In the genomic region with DNA sequence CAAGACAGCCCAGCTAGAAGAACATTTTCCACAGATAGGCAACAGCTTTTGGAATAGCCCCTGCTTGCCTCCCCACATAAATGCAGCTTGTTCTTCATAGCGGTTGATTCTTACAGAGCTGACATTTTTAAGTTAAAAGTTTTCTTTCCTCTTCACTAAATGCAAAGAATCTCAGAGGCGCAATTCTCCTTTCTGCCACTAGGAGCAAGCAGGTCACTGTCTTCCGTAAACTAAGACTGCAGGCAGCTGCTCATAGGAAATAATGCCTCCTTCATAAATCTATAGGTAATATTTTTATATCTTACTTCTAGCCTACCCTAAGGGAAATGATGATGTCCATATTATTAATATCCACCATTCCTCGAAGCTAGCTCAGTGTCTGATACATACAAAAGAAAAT, we compare ENCODE assay signal across 10 mouse cellular contexts. TPM values are rescaled to one million over a fixed set of nuclear protein-coding genes. Genes with fewer than 3 reads are reported as not detected.
A peak's percentile ranks its signal among the peaks of the same experiment; 100 is the strongest.
DNase-seq lines count a peak whose midpoint lies in the region; ATAC-seq and TF ChIP-seq lines count a peak whose summit lies in the region.
"Had no signal": no experiment of that assay in that cellular context is flagged by ENCODE, and none has a peak within 500 bp of the region (broad histone marks: within the 10 kb centered on the region; RNA-seq: fewer than 3 reads in every experiment).

No protein-coding gene starts in this region.

- H3K36me3 ChIP-seq in intestine, postnatal 0 days (ENCODE audit: control insufficient read depth, insufficient read depth): no peaks in the 10 kb centered on the region
- H3K36me3 ChIP-seq in intestine, embryonic 16.5 days (ENCODE audit: control insufficient read depth, insufficient read depth, low read length): no peaks in the 10 kb centered on the region
- H3K36me3 ChIP-seq: embryonic facial prominence, embryonic 15.5 days; heart, embryonic 10.5 days had no signal

- TF ChIP-seq CTCF in intestine, postnatal 0 days (IDR thresholded peaks at IDR 0.05; ENCODE audit: low read depth): peak; percentile 77

- H3K9me3 ChIP-seq in intestine, postnatal 0 days (ENCODE audit: control insufficient read depth): no peaks in the 10 kb centered on the region
- no peaks in the 10 kb centered on the region for H3K9me3 ChIP-seq in intestine, embryonic 16.5 days (ENCODE audit: control insufficient read depth, low read length)
- H3K9me3 ChIP-seq: embryonic facial prominence, embryonic 15.5 days; heart, embryonic 10.5 days had no signal

- no peak overlapping the region for H3K4me2 ChIP-seq in intestine, postnatal 0 days (replicated peaks; ENCODE audit: low read depth)
- no peak overlapping the region for H3K4me2 ChIP-seq in intestine, embryonic 16.5 days (ENCODE audit: low read depth, low read length)
- H3K4me2 ChIP-seq: embryonic facial prominence, embryonic 15.5 days had no signal

- no peak overlapping the region for H3K27ac ChIP-seq in intestine, postnatal 0 days (ENCODE audit: low read depth, low read length)
- no peak overlapping the region for H3K27ac ChIP-seq in intestine, embryonic 16.5 days (ENCODE audit: low read length)
- H3K27ac ChIP-seq: embryonic facial prominence, embryonic 15.5 days; heart, embryonic 10.5 days had no signal

- ATAC-seq in intestine, postnatal 0 days: no peak
- ATAC-seq in intestine, embryonic 16.5 days: no peak
- no peak for ATAC-seq in megakaryocyte, adult 5-6 weeks (ENCODE audit: poor library complexity, severe bottlenecking)

- H3K4me3 ChIP-seq in intestine, postnatal 0 days (ENCODE audit: low read depth, low read length): no peak overlapping the region
- no peak overlapping the region for H3K4me3 ChIP-seq in intestine, embryonic 16.5 days (ENCODE audit: low read length)
- H3K4me3 ChIP-seq: embryonic facial prominence, embryonic 15.5 days; heart, embryonic 10.5 days had no signal

- WGBS in intestine, postnatal 0 days: 24% methylated on average over 4 of the region's 4 CpGs
- 31% methylated on average over 4 of the region's 4 CpGs for WGBS in intestine, embryonic 16.5 days

- DNase-seq in right cerebral cortex, postnatal 4 days: peak; percentile 42
- no peak for DNase-seq in right cerebral cortex, adult 2 months (ENCODE audit: low spot score in 2 of 2)
- DNase-seq in embryo, embryonic 11 days: peak; percentile 66
- peak; percentile 73 for DNase-seq in retina, postnatal 1 day

- no peak overlapping the region for H3K9ac ChIP-seq in intestine, postnatal 0 days (ENCODE audit: low read depth, low read length)
- no peak overlapping the region for H3K9ac ChIP-seq in intestine, embryonic 16.5 days (ENCODE audit: low read depth, low read length)
- H3K9ac ChIP-seq: embryonic facial prominence, embryonic 15.5 days had no signal

- peaks cover 14% of the 10 kb centered on the region; the same call in 1 of the 2 replicates for H3K27me3 ChIP-seq in intestine, postnatal 0 days (replicated peaks; ENCODE audit: control insufficient read depth, insufficient read depth, low read length)
- H3K27me3 ChIP-seq in intestine, embryonic 16.5 days (replicated peaks; ENCODE audit: control insufficient read depth, insufficient read depth, low read length): peaks cover 8% of the 10 kb centered on the region; the same call in 1 of the 2 replicates
- H3K27me3 ChIP-seq: embryonic facial prominence, embryonic 15.5 days had no signal

- no peaks in the 10 kb centered on the region for H3K4me1 ChIP-seq in intestine, postnatal 0 days (replicated peaks; ENCODE audit: control insufficient read depth, insufficient read depth, low read length)
- H3K4me1 ChIP-seq in intestine, embryonic 16.5 days (ENCODE audit: control insufficient read depth, insufficient read depth, low read length): no peaks in the 10 kb centered on the region; the same call in 1 of the 2 replicates

RNA-seq across cellular contexts. Expression of gene Cdh11, which starts 4.9 kb away (rescaled TPM):
- 20.8 and 20.9 TPM in 2 replicates for polyA plus RNA-seq in intestine, postnatal 0 days (2015; fragmentation: Nextera tagmentation; extraction: Ambion mirVana)
- polyA plus RNA-seq in intestine, embryonic 16.5 days (2015; fragmentation: Nextera tagmentation; extraction: Ambion mirVana): 53.6 and 55.8 TPM in 2 replicates
- total RNA-seq in megakaryocyte, adult 5-6 weeks (2015): 0.36 and 1.3 TPM in 2 replicates
- total RNA-seq in megakaryocyte, adult 5-6 weeks (2017): 0.26 and 1.4 TPM in 2 replicates
- total RNA-seq: monocyte, adult 5-6 weeks had no signal

Comparison
In these comparisons a context has a peak if more than half of its experiments do, and no peak if none do; other contexts are left out.
1. DNase-seq: peak in right cerebral cortex, postnatal 4 days (single experiment), embryo, embryonic 11 days (single experiment) and retina, postnatal 1 day (single experiment); none in right cerebral cortex, adult 2 months (0 of 2).